Mouse (Mus musculus) olfactory bulb, adult 2 months (tissue): Measurements from ENCODE around the gene Usp4. TPM values are rescaled to one million over a fixed set of nuclear protein-coding genes. Genes with fewer than 3 reads are reported as not detected.

Experiments
- H3K27ac ChIP-seq: fragments of 200-500 bp; 2 replicates; pipeline ENCODE4 v1.5.1; 2012; ENCODE audit warnings: low read depth, low read length; ENCODE audit not compliant: insufficient read depth
- H3K4me1 ChIP-seq: fragments of 200-500 bp; 2 replicates; pipeline ENCODE4 v1.6.1; 2012; ENCODE audit warnings: low read length; ENCODE audit not compliant: control insufficient read depth, insufficient read depth
- H3K4me3 ChIP-seq: fragments of 200-500 bp; 2 replicates; pipeline ENCODE4 v1.5.1; 2012; ENCODE audit warnings: mild to moderate bottlenecking, low read depth, low read length, moderate library complexity; ENCODE audit not compliant: insufficient read depth
- CTCF ChIP-seq: fragments of 200-500 bp; IDR thresholded peaks from 2 replicates; pipeline ENCODE4 v1.5.1; 2012; ENCODE audit warnings: low read depth, mild to moderate bottlenecking, low read length, moderate library complexity; ENCODE audit not compliant: insufficient read depth
- POLR2A ChIP-seq: fragments of 200-500 bp; IDR thresholded peaks from 2 replicates; pipeline ENCODE4 v1.6.1; 2012; ENCODE audit warnings: mild to moderate bottlenecking, low read depth, low read length, moderate library complexity; ENCODE audit not compliant: insufficient read depth
- WGBS: fragments of 180-500 bp; shearing (Covaris S2); methylation state at CpG from one replicate; pipeline ENCODE4 v1.1.7; 2018; 5-methylcytosine and 5-hydroxymethylcytosine counted together
- polyA plus RNA-seq: library from polyadenylated mRNA; stranded (reverse); fragments of >200 nt; gene quantifications from 2 replicates; pipeline ENCODE4 v1.2.4, GENCODE M21; 2012; ENCODE audit warnings: low replicate concordance; ENCODE audit not compliant: missing spikeins, insufficient read depth, insufficient read length

Gene Usp4
- polyA plus RNA-seq, 1 experiment, result not detected

DNA sequence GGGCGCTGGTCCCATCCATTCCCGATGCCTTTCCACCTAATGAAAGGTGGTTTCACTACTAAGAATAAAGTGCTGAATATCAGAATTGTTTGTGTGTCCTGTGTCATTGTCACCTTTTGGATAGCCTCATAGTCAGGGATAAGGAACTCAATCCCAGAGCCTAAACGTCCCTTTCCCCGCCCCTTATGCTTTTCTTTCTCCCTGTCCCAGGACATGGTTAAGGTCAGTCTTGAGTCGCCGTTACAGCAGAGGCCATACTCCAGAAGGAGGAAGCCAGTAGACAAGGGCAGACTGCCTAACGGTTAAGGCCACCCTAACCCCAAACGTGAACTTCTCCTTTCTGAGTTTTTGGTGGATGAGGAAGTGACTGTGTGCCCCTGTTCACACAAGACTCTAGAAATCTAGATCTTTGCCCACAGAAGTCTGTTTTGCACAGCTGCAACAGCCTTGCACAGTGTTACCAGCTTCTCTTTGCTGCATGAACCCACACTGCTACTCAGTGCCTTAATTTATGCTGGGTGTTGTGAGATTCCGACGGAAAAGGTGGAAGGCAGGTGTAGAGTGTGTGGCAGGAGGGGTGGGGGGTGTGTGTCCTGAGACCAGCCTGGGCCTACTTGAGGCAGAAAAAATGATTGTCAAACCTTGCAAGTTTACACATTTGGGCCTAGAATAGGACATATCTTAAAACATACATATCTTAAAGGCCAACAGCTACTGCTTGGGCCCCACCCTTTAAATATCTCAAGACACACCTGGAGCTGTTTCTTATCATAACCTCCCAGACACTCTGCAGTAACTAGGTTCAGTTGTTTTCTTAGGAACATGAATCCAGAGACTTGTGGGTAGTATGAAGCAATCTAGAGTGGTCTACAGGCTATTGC is 7.2 kb upstream of the Usp4 start:
- Histone ChIP-seq H3K4me3 (peak overlapping the region; percentile 68), H3K27ac (no peak overlapping the region), H3K4me1 (peaks cover 14% of the 10 kb centered on the region)
- 65% methylated on average over 10 of the region's 10 CpGs for WGBS
- TF ChIP-seq CTCF (no peak), POLR2A (no peak)

DNA sequence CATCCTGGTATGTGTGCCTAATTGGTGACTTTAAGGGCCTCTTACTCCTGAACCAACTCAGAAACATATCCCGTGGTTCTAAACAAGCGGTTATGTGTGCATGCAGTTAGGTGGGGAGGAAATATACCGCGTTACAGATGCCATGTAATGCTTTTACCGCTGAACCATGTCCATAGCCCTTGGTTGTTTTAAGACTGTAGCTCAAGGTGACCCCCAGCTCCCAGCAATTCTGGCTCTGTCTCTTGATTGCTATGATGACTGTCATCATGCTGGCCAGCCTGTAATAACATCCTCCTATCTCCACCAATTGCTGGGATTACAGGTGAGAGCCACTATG is 6.5 kb upstream of the Usp4 start:
- Histone ChIP-seq H3K27ac (no peak overlapping the region), H3K4me1 (peaks cover 15% of the 10 kb centered on the region), H3K4me3 (no peak overlapping the region)
- 94% methylated on average over 5 of the region's 5 CpGs for WGBS
- TF ChIP-seq POLR2A, result no peak
- TF ChIP-seq CTCF, result no peak

DNA sequence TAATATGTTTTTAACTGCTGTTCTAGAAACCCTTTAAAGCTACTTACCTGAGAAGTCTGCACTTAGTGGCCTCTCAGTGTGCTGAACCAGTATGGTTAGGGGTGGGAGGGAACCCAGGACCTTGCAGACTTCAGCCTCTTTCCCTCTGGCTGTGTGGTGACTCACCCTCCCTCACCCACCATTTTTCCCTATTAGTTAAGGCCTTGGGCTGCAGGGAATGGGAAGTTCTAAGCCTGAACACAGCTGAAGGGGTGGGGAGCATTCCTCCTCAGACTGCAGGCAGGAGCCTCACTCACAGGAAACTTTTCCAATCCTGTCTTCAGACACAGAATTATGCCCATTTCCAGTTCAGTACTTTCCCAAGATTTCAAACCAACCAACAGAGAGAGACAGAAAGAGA is 5.9 kb upstream of the Usp4 start:
- TF ChIP-seq CTCF (no peak), POLR2A (no peak)
- no peak overlapping the region for H3K27ac ChIP-seq

DNA sequence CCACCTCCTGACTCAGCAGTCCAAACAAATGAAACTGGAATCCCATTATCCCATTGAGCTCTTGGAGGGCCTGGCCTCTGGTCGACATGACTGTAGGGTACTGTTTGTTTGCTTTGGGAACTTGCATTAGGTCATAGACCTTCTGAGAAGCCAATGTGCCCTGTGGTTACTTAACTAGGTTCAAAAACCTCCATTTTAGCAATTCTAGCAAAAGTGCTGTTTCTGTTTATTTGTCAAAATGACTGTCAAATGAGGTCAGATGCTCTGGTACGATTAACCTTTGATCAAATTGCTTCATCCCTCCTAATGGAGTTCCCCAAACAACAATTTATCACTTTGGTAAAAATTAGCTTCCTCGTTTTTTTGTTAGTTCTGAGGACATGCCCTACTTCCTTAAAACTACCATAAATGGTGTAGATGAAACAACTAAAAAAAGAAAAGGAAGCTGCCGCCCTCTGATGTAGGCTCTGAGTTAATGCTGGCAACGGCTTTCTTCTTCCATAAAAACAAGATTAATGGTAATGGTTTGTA is 5.3 kb upstream of the Usp4 start:
- Histone ChIP-seq H3K4me1 (peaks cover 17% of the 10 kb centered on the region), H3K4me3 (no peak overlapping the region), H3K27ac (no peak overlapping the region)
- WGBS, result 29% methylated on average over 5 of the region's 5 CpGs
- TF ChIP-seq CTCF (no peak), POLR2A (no peak)

More for the DNA sequence above, 5.9 kb upstream of the Usp4 start:
- peaks cover 17% of the 10 kb centered on the region for H3K4me1 ChIP-seq
- H3K4me3 ChIP-seq, result no peak overlapping the region

DNA sequence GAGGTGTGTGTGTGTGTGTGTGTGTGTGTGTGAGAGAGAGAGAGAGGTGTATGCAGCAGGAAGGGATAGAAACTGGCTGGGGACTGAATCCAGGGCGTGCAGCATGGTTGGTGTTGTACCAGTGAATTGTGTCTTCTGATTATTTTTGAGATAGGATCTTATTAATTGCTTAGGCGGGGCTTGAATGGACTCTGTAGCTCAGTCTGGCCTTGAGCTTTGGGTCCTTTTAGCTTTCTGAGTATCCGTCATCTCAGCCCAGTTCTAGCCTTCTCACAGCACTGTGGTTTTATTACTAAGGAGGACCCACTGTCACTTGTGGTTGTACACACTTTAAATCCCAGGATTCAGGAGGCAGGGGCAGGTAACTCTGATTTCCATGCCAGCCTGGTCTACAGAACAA is 4.3 kb upstream of the Usp4 start:
- Histone ChIP-seq H3K4me1 (peaks cover 17% of the 10 kb centered on the region), H3K4me3 (no peak overlapping the region), H3K27ac (no peak overlapping the region)
- WGBS, result 90% methylated on average over 3 of the region's 3 CpGs
- no peak for TF ChIP-seq CTCF
- TF ChIP-seq POLR2A, result no peak

DNA sequence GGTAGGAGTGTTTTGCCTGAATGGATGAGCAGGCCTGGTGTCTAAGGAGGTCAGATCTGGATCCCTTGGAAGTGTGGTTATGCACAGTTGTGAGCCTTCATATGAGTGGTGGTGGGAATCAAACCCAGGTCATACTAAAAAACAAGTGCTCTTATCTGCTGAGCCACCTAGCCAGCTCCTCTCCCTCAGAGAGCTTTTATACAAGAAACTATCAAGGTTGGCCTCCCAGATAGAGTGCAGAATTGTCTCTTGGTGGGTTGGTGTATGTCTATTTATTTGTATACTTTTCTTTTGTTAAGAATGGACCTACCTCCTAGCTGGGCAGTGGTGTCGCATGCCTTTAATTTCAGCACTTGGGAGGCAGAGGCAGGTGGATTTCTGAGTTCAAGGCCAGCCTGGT is 3.8 kb upstream of the Usp4 start:
- H3K4me3 ChIP-seq, result no peak overlapping the region
- TF ChIP-seq CTCF, result no peak
- no peak for TF ChIP-seq POLR2A

DNA sequence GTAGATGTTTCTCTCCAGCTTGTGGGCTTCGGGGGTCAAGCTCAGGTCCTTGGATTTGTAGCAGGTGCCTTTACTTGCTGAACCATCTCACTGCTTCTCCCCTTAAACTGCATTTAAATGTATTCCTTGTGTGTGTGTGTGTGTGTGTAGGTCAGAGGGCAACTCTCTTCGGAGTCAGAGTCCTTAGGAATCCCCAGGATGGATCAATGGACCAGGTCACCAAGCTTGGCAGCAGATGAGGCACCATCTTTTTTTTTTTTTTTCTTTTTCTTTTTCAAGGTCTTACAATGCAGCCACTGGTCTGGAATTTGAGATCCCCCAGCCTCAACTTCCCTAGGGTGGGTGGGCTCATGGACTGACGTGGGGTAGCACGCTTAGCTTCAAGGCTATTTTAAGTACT is 3.2 kb upstream of the Usp4 start:
- no peak overlapping the region for H3K4me3 ChIP-seq
- peaks cover 19% of the 10 kb centered on the region for H3K4me1 ChIP-seq
- 88% methylated on average over 4 of the region's 4 CpGs for WGBS
- TF ChIP-seq POLR2A (no peak), CTCF (no peak)
- H3K27ac ChIP-seq, result no peak overlapping the region

More for the DNA sequence above, 3.8 kb upstream of the Usp4 start:
- WGBS, result 100% methylated on average over 1 of the region's 1 CpGs
- no peak overlapping the region for H3K27ac ChIP-seq
- peaks cover 15% of the 10 kb centered on the region for H3K4me1 ChIP-seq

DNA sequence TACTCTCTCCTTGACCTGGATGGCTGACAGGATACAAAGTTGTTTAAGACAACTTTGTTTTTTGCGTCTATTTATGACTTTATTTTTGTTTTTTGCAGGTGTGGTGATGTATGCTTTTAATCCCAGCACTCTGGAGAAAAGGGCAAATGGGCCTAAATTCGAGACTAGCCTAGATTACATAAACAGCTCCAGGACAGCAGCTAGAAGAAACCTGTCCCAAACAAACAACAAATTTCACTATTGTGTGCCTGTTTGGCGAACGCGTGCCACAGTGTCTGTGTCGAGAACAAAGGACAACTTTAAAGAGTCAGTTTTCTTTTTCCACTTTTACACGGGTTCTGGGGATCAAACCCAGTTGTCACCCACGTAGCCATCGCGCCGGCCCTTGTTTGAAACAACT is 629 bp upstream of the Usp4 start:
- TF ChIP-seq POLR2A (no peak), CTCF (no peak)
- H3K4me3 ChIP-seq, result peak overlapping the region; percentile 99
- 3% methylated on average over 11 of the region's 11 CpGs for WGBS
- peak overlapping the region; percentile 98 for H3K27ac ChIP-seq
- H3K4me1 ChIP-seq, result peaks cover 6% of the 10 kb centered on the region

DNA sequence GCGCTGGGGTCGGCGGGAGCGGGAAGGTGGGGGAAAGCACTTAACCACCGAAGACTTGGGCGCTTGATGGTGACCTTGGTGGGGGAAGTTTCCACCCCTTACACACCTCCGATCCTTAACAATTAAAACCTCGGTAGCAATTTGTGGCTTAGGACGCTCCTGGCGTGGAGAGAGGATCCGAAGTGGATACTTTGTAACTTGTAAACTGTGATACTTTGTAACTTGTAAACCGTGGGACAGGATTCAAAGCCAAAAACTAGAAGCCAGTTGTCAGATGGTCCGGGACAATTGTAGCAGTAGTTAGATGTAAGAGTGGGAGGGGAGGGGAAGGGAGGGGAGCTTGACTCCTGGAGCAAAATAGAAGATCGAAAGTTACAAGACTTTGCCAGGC is 632 bp downstream of the Usp4 start:
- Histone ChIP-seq H3K27ac (no peak overlapping the region), H3K4me1 (peaks cover 6% of the 10 kb centered on the region), H3K4me3 (peak overlapping the region; percentile 99)
- 3% methylated on average over 14 of the region's 14 CpGs for WGBS
- TF ChIP-seq CTCF (no peak), POLR2A (no peak)
